Mouse (Mus musculus) bone marrow macrophage, adult 2 months (primary cell): ENCODE data around the gene Mrpl20.

ENCODE experiments used
- CTCF ChIP-seq: IDR thresholded peaks from 2 replicates; pipeline ENCODE4 v1.5.1; 2012; ENCODE audit warnings: low read depth, mild to moderate bottlenecking, low read length, moderate library complexity
- POLR2A ChIP-seq: IDR thresholded peaks from 2 replicates; pipeline ENCODE4 v1.6.1; 2012; ENCODE audit warnings: mild to moderate bottlenecking, low read depth, low read length, borderline replicate concordance

- no peak for TF ChIP-seq CTCF
- no peak for TF ChIP-seq POLR2A
These were observed 26.8 kb upstream of the Mrpl20 start for GRCm38 (mm10) chr4:155775855-155776254.
